Mouse (Mus musculus) lung, postnatal 10 days (tissue): Measurements from ENCODE around the gene Ccdc124.
A peak's percentile ranks its signal among the peaks of the same experiment; 100 is the strongest.

Experiments
- DNase-seq: peaks from one replicate; pipeline ENCODE4 v3.0.0; 2021

The Ccdc124 gene

GRCm38 (mm10) chr8:70894771-70895545 lies 21.2 kb upstream of the Ccdc124 start:
- no peak for DNase-seq

GRCm38 (mm10) chr8:70894385-70894720 lies 20.6 kb upstream of the Ccdc124 start:
- no peak for DNase-seq

GRCm38 (mm10) chr8:70893656-70894384 lies 20.1 kb upstream of the Ccdc124 start:
- DNase-seq = peak; percentile 88

GRCm38 (mm10) chr8:70892896-70893655 lies 19.3 kb upstream of the Ccdc124 start:
- DNase-seq = no peak

GRCm38 (mm10) chr8:70892022-70892895 lies 18.5 kb upstream of the Ccdc124 start, which contains the start of gene Slc5a5:
Gene Slc5a5, minus strand, starts transcription at chr8:70892757.
- no peak for DNase-seq

- DNase-seq = peak; percentile 78
These were observed 17.6 kb upstream of the Ccdc124 start for GRCm38 (mm10) chr8:70891356-70891755.

GRCm38 (mm10) chr8:70890656-70891055 lies 16.9 kb upstream of the Ccdc124 start:
- no peak for DNase-seq

- peak; percentile 75 for DNase-seq
These were observed 13.9 kb upstream of the Ccdc124 start for GRCm38 (mm10) chr8:70887669-70888068.

GRCm38 (mm10) chr8:70885612-70886011 lies 11.9 kb upstream of the Ccdc124 start:
- peak; percentile 52 for DNase-seq

GRCm38 (mm10) chr8:70884683-70885082 lies 10.9 kb upstream of the Ccdc124 start:
- no peak for DNase-seq

- DNase-seq = no peak
These were observed 10.5 kb upstream of the Ccdc124 start for GRCm38 (mm10) chr8:70884186-70884585.

GRCm38 (mm10) chr8:70880546-70880945 lies 6.8 kb upstream of the Ccdc124 start:
- DNase-seq = no peak

GRCm38 (mm10) chr8:70880126-70880525 lies 6.4 kb upstream of the Ccdc124 start:
- no peak for DNase-seq

GRCm38 (mm10) chr8:70879500-70879899 lies 5.8 kb upstream of the Ccdc124 start:
- DNase-seq = no peak

- no peak for DNase-seq
These were observed 4.4 kb upstream of the Ccdc124 start for GRCm38 (mm10) chr8:70878178-70878577.

GRCm38 (mm10) chr8:70876382-70876781 lies 2.6 kb upstream of the Ccdc124 start:
- no peak for DNase-seq

GRCm38 (mm10) chr8:70874441-70874840 lies 706 bp upstream of the Ccdc124 start:
- DNase-seq = no peak

- DNase-seq = no peak
These were observed 932 bp downstream of the Ccdc124 start for GRCm38 (mm10) chr8:70872643-70873363.

- no peak for DNase-seq
These were observed 2.4 kb downstream of the Ccdc124 start for GRCm38 (mm10) chr8:70871195-70871807.

GRCm38 (mm10) chr8:70869601-70870041 lies 4.1 kb downstream of the Ccdc124 start:
- peak; percentile 89 for DNase-seq

GRCm38 (mm10) chr8:70869199-70869571 lies 4.5 kb downstream of the Ccdc124 start:
- DNase-seq = no peak
